In the genomic region with DNA sequence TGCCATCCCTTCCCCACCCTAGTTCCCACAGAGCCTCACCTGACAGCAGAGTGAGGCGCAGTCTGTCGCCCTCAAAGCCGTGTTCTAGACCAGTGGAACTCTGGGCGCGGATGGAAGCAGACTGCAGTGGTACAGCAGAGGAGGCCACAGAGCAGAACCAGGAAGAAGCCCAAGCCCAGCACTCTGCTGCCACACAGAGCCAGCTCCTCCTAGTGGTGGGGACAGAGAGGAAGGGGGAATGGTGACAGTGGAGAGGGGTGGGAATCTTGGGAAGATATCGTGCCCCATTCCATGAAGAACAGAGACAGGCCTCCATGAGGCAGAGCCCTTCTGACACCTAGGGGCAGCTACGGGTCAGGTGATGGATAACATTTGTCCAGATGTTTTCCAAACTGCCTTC, we compare ENCODE assay signal across 10 mouse cellular contexts. TPM values are rescaled to one million over a fixed set of nuclear protein-coding genes. Genes with fewer than 3 reads are reported as not detected.
DNase-seq lines count a peak whose midpoint lies in the region; TF ChIP-seq lines count a peak whose summit lies in the region.
"Had no signal": no experiment of that assay in that cellular context is flagged by ENCODE, and none has a peak within 500 bp of the region (broad histone marks: within the 10 kb centered on the region; RNA-seq: fewer than 3 reads in every experiment).

No protein-coding gene starts in this region.

- no peak overlapping the region for H3K4me3 ChIP-seq in left cerebral cortex, adult 2 months
- H3K4me3 ChIP-seq in MEL (ENCODE audit: control insufficient read depth in 1 of 2, insufficient read depth in 1 of 2, low read depth in 2 of 2, low read length in 2 of 2) = no peak overlapping the region
- H3K4me3 ChIP-seq in lung, adult 2 months (replicated peaks; ENCODE audit: extremely low read depth, low read depth, low read length) = no peak overlapping the region
- H3K4me3 ChIP-seq: embryonic facial prominence, embryonic 15.5 days had no signal

- no peak for TF ChIP-seq POLR2A in MEL (IDR thresholded peaks at IDR 0.05; ENCODE audit: control insufficient read depth in 1 of 2, insufficient read depth in 1 of 2, low read depth in 1 of 2, low read length in 2 of 2, poor library complexity in 1 of 2)
- TF ChIP-seq POLR2A in lung, adult 2 months (IDR thresholded peaks at IDR 0.05; ENCODE audit: borderline replicate concordance, extremely low read depth, low read depth, low read length) = no peak

- intact Hi-C loops in left cerebral cortex, adult 2 months (cut with DNase I) = no loop called here
- intact Hi-C loops in left cerebral cortex, postnatal 36 days (cut with DNase I) = loop anchor here (5.0 kb wide), 2 partner anchors 38 to 128 kb away; a partner anchor contains a TSS

- no peak for TF ChIP-seq EP300 in MEL (IDR thresholded peaks at IDR 0.05; ENCODE audit: low read depth in 1 of 2, low read length in 2 of 2)

- peak; percentile 42 for TF ChIP-seq CTCF in left cerebral cortex, adult 2 months (IDR thresholded peaks at IDR 0.05)
- TF ChIP-seq CTCF in MEL (IDR thresholded peaks at IDR 0.05 in 2 of 3, conservative IDR thresholded peaks at IDR 0.05 in 1 of 3; ENCODE audit: control insufficient read depth in 1 of 3, insufficient read depth in 1 of 3, low read depth in 2 of 3, low read length in 3 of 3, poor library complexity in 1 of 3, severe bottlenecking in 1 of 3) = peak; percentile 33 to 35 (median 34); a peak in 5 of 6 replicates
- peak; percentile 80 for TF ChIP-seq CTCF in lung, adult 2 months (IDR thresholded peaks at IDR 0.05; ENCODE audit: insufficient read depth, low read length)

- H3K9me3 ChIP-seq in MEL (replicated peaks; ENCODE audit: insufficient read depth, low read length) = no peaks in the 10 kb centered on the region
- H3K9me3 ChIP-seq: embryonic facial prominence, embryonic 15.5 days had no signal

- DNase-seq in adrenal gland, postnatal 14 days = peak; percentile 43
- no peak for DNase-seq in adrenal gland, postnatal 10 days
- DNase-seq in left cerebral cortex, adult 2 months (ENCODE audit: extremely low spot score in 1 of 2, low spot score in 2 of 2) = no peak
- no peak for DNase-seq in left cerebral cortex, postnatal 36 days (ENCODE audit: low spot score in 2 of 2)
- no peak for DNase-seq in MEL (ENCODE audit: low read depth, low spot score)
- DNase-seq in lung, adult 2 months = no peak
- DNase-seq in layer of hippocampus, postnatal 36 days = no peak
- DNase-seq in cerebellum, postnatal 14 days = no peak
- DNase-seq: right cerebral cortex, postnatal 14 days had no signal

- H3K4me1 ChIP-seq in MEL (ENCODE audit: control insufficient read depth in 1 of 2, insufficient read depth in 2 of 2, low read length in 2 of 2) = peaks cover 0 to 8% of the 10 kb centered on the region in 2 experiments; a peak in 2 of 4 replicates
- peaks cover 13% of the 10 kb centered on the region for H3K4me1 ChIP-seq in lung, adult 2 months (ENCODE audit: control insufficient read depth, insufficient read depth, low read length)
- H3K4me1 ChIP-seq: embryonic facial prominence, embryonic 15.5 days had no signal

- peaks cover 6% of the 10 kb centered on the region for H3K79me2 ChIP-seq in MEL (ENCODE audit: control insufficient read depth, insufficient read depth, low read length, poor library complexity)

- TF ChIP-seq RAD21 in MEL (IDR thresholded peaks at IDR 0.05; ENCODE audit: low read depth, low read length) = no peak

- no peaks in the 10 kb centered on the region for H3K27me3 ChIP-seq in MEL (ENCODE audit: control insufficient read depth in 1 of 2, insufficient read depth in 2 of 2, low read length in 2 of 2)
- H3K27me3 ChIP-seq: embryonic facial prominence, embryonic 15.5 days had no signal

- no peak overlapping the region for H3K27ac ChIP-seq in left cerebral cortex, adult 2 months
- no peak overlapping the region for H3K27ac ChIP-seq in MEL (ENCODE audit: control insufficient read depth, low read depth, low read length)
- H3K27ac ChIP-seq: embryonic facial prominence, embryonic 15.5 days had no signal

- no peak overlapping the region for H3K9ac ChIP-seq in MEL (ENCODE audit: control insufficient read depth, low read depth, low read length, poor library complexity, severe bottlenecking)
- H3K9ac ChIP-seq: embryonic facial prominence, embryonic 15.5 days had no signal

- 48% methylated on average over 7 of the region's 7 CpGs for WGBS in lung, adult 2 months

- H3K36me3 ChIP-seq in MEL (ENCODE audit: control insufficient read depth in 1 of 2, insufficient read depth in 2 of 2, low read length in 2 of 2) = peaks cover 0 to 6% of the 10 kb centered on the region in 2 experiments; a peak in 2 of 4 replicates

TF ChIP-seq in MEL, 35 proteins besides CTCF, POLR2A, EP300 and RAD21:
- TF ChIP-seq ETS1 (IDR thresholded peaks at IDR 0.05; ENCODE audit: low read depth, low read length) = no peak
- no peak for TF ChIP-seq ZMIZ1 (IDR thresholded peaks at IDR 0.05; ENCODE audit: low read depth, low read length)
- no peak for TF ChIP-seq CHD1 (IDR thresholded peaks at IDR 0.05; ENCODE audit: low read depth, low read length)
- TF ChIP-seq KAT2A (conservative IDR thresholded peaks at IDR 0.05; ENCODE audit: low read depth, low read length) = no peak
- no peak for TF ChIP-seq UBTF (IDR thresholded peaks at IDR 0.05; ENCODE audit: borderline replicate concordance, insufficient read depth, low read depth, low read length)
- no peak for TF ChIP-seq TCF12 (IDR thresholded peaks at IDR 0.05; ENCODE audit: low read depth, low read length)
- TF ChIP-seq ELF1 (IDR thresholded peaks at IDR 0.05; ENCODE audit: low read depth, low read length) = no peak
- no peak for TF ChIP-seq USF1 (IDR thresholded peaks at IDR 0.05; ENCODE audit: low read depth, low read length)
- no peak for TF ChIP-seq NELFE (IDR thresholded peaks at IDR 0.05; ENCODE audit: low read depth, low read length)
- TF ChIP-seq GATA1 (IDR thresholded peaks at IDR 0.05; ENCODE audit: low read depth, low read length) = no peak
- TF ChIP-seq MXI1 (IDR thresholded peaks at IDR 0.05; ENCODE audit: low read depth, low read length) = no peak

RNA-seq across cellular contexts. Expression of a gene that starts 4.3 kb away (rescaled TPM):
- total RNA-seq in adrenal gland, postnatal 14 days (2021) = 68.8 and 79.4 TPM in 2 replicates
- total RNA-seq in adrenal gland, postnatal 10 days (2021) = 10 to 100 TPM; 69.7 to 85.8 TPM
- total RNA-seq in left cerebral cortex, adult 2 months (2021) = 100 to 1,000 TPM; 162 to 167 TPM
- 100 to 1,000 TPM; 152 to 156 TPM for total RNA-seq in left cerebral cortex, postnatal 36 days (2021)
- total RNA-seq in MEL (2012; rRNA removed) = 26.2 and 34.2 TPM in 2 replicates
- 10 to 100 TPM; 29.0 to 52.3 TPM for polyA plus RNA-seq in MEL (2012; ENCODE audit: insufficient read depth in 1 of 2, insufficient read length in 2 of 2, low read depth in 1 of 2, low replicate concordance in 2 of 2, missing spikeins in 1 of 2)
- 174 and 210 TPM in 2 replicates for polyA plus RNA-seq in lung, adult 2 months (2012; rRNA removed)
- total RNA-seq in layer of hippocampus, postnatal 36 days (2021) = 100 to 1,000 TPM; 151 to 165 TPM

RNA-seq across cellular contexts. Expression of a gene that starts 26.7 kb away (rescaled TPM):
- total RNA-seq in adrenal gland, postnatal 14 days (2021) = 39.2 and 41.9 TPM in 2 replicates
- 10 to 100 TPM; 35.4 to 45.6 TPM for total RNA-seq in adrenal gland, postnatal 10 days (2021)
- 10 to 100 TPM; 52.5 to 53.2 TPM for total RNA-seq in left cerebral cortex, adult 2 months (2021)
- 10 to 100 TPM; 47.8 to 49.4 TPM for total RNA-seq in left cerebral cortex, postnatal 36 days (2021)
- total RNA-seq in MEL (2012; rRNA removed) = 77.1 and 93.0 TPM in 2 replicates
- polyA plus RNA-seq in MEL (2012; ENCODE audit: insufficient read depth in 1 of 2, insufficient read length in 2 of 2, low read depth in 1 of 2, low replicate concordance in 2 of 2, missing spikeins in 1 of 2) = 100 to 1,000 TPM; 189 to 476 TPM
- 66.0 and 68.9 TPM in 2 replicates for polyA plus RNA-seq in lung, adult 2 months (2012; rRNA removed)
- total RNA-seq in layer of hippocampus, postnatal 36 days (2021) = 10 to 100 TPM; 53.5 to 56.0 TPM

RNA-seq across cellular contexts. Expression of a gene that starts 27.1 kb away (rescaled TPM):
- total RNA-seq in adrenal gland, postnatal 14 days (2021) = 24.1 and 30.2 TPM in 2 replicates
- total RNA-seq in adrenal gland, postnatal 10 days (2021) = 10 to 100 TPM; 21.2 to 28.6 TPM
- 10 to 100 TPM; 36.6 to 40.9 TPM for total RNA-seq in left cerebral cortex, adult 2 months (2021)
- total RNA-seq in left cerebral cortex, postnatal 36 days (2021) = 10 to 100 TPM; 31.1 to 33.8 TPM
- total RNA-seq in MEL (2012; rRNA removed) = 44.0 and 55.6 TPM in 2 replicates
- polyA plus RNA-seq in MEL (2012; ENCODE audit: insufficient read depth in 1 of 2, insufficient read length in 2 of 2, low read depth in 1 of 2, low replicate concordance in 2 of 2, missing spikeins in 1 of 2) = 100 to 1,000 TPM in 1 of 2 experiments, not detected in 1; 137 TPM
- polyA plus RNA-seq in lung, adult 2 months (2012; rRNA removed) = 6.2 and 7.5 TPM in 2 replicates
- 10 to 100 TPM; 29.5 to 32.0 TPM for total RNA-seq in layer of hippocampus, postnatal 36 days (2021)

RNA-seq across cellular contexts. Expression of a gene that starts 33.9 kb away (rescaled TPM):
- total RNA-seq in adrenal gland, postnatal 14 days (2021) = 27.6 and 27.9 TPM in 2 replicates
- total RNA-seq in adrenal gland, postnatal 10 days (2021) = 10 to 100 TPM; 32.1 to 32.3 TPM
- 10 to 100 TPM; 17.3 to 22.0 TPM for total RNA-seq in left cerebral cortex, adult 2 months (2021)
- total RNA-seq in left cerebral cortex, postnatal 36 days (2021) = 10 to 100 TPM; 22.4 to 25.3 TPM
- 18.0 and 18.8 TPM in 2 replicates for total RNA-seq in MEL (2012; rRNA removed)
- polyA plus RNA-seq in MEL (2012; ENCODE audit: insufficient read depth in 1 of 2, insufficient read length in 2 of 2, low read depth in 1 of 2, low replicate concordance in 2 of 2, missing spikeins in 1 of 2) = 10 to 100 TPM in 1 of 2 experiments, not detected in 1; 34.5 TPM
- polyA plus RNA-seq in lung, adult 2 months (2012; rRNA removed) = 83.6 and 92.9 TPM in 2 replicates
- 10 to 100 TPM; 23.2 to 23.8 TPM for total RNA-seq in layer of hippocampus, postnatal 36 days (2021)

RNA-seq across cellular contexts. Expression of a gene that starts 39.8 kb away (rescaled TPM):
- total RNA-seq in adrenal gland, postnatal 14 days (2021) = 20.2 and 24.7 TPM in 2 replicates
- 10 to 100 TPM; 18.4 to 23.0 TPM for total RNA-seq in adrenal gland, postnatal 10 days (2021)
- total RNA-seq in left cerebral cortex, adult 2 months (2021) = 100 to 1,000 TPM; 135 to 146 TPM
- 100 to 1,000 TPM; 149 to 167 TPM for total RNA-seq in left cerebral cortex, postnatal 36 days (2021)
- 17.7 and 18.1 TPM in 2 replicates for total RNA-seq in MEL (2012; rRNA removed)
- polyA plus RNA-seq in MEL (2012; ENCODE audit: insufficient read depth in 1 of 2, insufficient read length in 2 of 2, low read depth in 1 of 2, low replicate concordance in 2 of 2, missing spikeins in 1 of 2) = 10 to 100 TPM in 1 of 2 experiments, not detected in 1; 26.2 TPM
- polyA plus RNA-seq in lung, adult 2 months (2012; rRNA removed) = 22.4 and 24.5 TPM in 2 replicates
- 100 to 1,000 TPM; 161 to 171 TPM for total RNA-seq in layer of hippocampus, postnatal 36 days (2021)
